Mouse (Mus musculus): Measurements from ENCODE around the gene Ndc1. TPM values are rescaled to one million over a fixed set of nuclear protein-coding genes. Genes with fewer than 3 reads are reported as not detected.

The Ndc1 gene
- polyA plus RNA-seq, 1 experiment from 2014 or later = 57.5 TPM

DNA sequence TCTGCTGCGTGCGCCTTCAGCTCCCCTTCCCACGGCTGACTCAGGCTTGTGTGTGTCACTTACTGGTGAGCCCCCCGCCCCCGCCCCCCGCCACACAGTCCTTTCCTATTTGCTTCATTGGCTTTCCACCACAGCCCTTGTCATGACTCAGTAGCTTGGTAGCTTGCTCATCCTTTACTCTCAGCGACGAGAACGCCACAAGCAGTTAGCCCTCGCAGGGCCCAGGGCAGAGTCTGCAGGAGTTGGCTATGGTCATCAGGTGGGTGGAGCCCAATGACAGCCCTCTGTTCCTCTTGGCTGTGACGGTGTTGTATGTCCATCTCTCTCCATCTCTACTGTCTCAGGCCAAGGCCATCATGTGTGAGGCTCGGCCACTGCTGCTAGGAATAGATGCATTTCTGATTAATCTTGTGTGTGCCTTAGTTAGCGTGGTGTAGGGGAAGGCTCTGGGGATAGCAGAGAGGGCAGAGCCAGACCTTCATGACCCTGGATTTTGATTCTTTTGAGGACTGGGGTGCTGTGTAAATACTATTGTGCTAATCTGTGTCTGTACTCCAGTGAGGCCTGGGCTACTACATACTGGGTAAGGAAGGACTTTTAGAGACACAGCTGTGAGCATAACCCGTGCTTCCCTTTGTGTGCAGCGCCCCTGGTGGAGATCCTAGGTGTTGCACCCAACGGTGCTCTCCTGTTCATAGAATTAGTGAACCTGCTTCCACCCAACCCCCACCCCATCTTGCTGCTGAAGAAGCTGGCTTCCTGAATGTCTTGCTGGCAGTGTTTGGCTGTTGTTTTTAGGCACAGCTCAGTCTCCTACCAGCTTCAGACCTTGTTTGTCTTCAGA is 85.8 kb downstream of the Ndc1 start:
- peak; percentile 93 for TF ChIP-seq CTCF (IDR thresholded peaks at IDR 0.05; ENCODE audit: low read depth)
- 63% methylated on average over 16 of the region's 16 CpGs for WGBS
- Histone ChIP-seq H3K27me3 (ENCODE audit: insufficient read depth, low read length) (no peaks in the 10 kb centered on the region), H3K9me3 (ENCODE audit: low read depth, low read length) (no peaks in the 10 kb centered on the region), H3K9ac (no peak overlapping the region), H3K4me3 (ENCODE audit: low read depth, low read length) (no peak overlapping the region), H3K27ac (ENCODE audit: low read depth) (no peak overlapping the region), H3K4me1 (ENCODE audit: insufficient read depth) (peaks cover 3% of the 10 kb centered on the region; the same call in 1 of the 2 replicates), H3K4me2 (no peak overlapping the region), H3K36me3 (ENCODE audit: insufficient read depth) (no peaks in the 10 kb centered on the region)
- DNase-seq (peak; percentile 90), ATAC-seq (ENCODE audit: insufficient read depth) (peak; percentile 50; the same call in 1 of the 2 replicates)

DNA sequence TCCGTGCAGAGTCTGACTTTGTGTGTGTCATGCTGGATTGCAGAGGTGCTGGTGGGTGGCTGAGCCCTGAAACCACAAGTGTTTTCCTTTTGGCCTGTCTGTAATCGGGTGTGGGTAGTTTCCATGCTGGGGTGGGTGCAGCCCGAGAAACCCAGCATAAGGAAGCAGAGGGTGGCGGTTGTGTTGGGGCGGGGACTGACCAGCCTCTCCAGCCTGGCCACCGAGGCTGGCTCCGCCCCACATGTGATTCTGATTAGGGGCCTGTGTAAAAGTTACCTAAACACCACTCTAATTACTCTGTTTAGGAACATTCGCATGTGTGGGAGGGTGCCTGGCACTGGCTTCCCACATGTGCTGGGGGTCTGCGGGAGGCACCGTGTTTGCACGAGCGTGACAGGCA is 90.0 kb downstream of the Ndc1 start:
- WGBS = 42% methylated on average over 12 of the region's 12 CpGs
- Histone ChIP-seq H3K27ac (ENCODE audit: low read depth) (no peak overlapping the region), H3K4me3 (ENCODE audit: low read depth, low read length) (no peak overlapping the region), H3K4me1 (ENCODE audit: insufficient read depth) (peaks cover 3% of the 10 kb centered on the region; the same call in 1 of the 2 replicates), H3K4me2 (0 out of 2 replicates have a peak overlapping the region, but pooled peaks have one; percentile 7), H3K36me3 (ENCODE audit: insufficient read depth) (no peaks in the 10 kb centered on the region), H3K27me3 (ENCODE audit: insufficient read depth, low read length) (no peaks in the 10 kb centered on the region), H3K9me3 (ENCODE audit: low read depth, low read length) (no peaks in the 10 kb centered on the region), H3K9ac (no peak overlapping the region)
- DNase-seq (no peak), ATAC-seq (ENCODE audit: insufficient read depth) (no peak)
- no peak for TF ChIP-seq CTCF (IDR thresholded peaks at IDR 0.05; ENCODE audit: low read depth)

DNA sequence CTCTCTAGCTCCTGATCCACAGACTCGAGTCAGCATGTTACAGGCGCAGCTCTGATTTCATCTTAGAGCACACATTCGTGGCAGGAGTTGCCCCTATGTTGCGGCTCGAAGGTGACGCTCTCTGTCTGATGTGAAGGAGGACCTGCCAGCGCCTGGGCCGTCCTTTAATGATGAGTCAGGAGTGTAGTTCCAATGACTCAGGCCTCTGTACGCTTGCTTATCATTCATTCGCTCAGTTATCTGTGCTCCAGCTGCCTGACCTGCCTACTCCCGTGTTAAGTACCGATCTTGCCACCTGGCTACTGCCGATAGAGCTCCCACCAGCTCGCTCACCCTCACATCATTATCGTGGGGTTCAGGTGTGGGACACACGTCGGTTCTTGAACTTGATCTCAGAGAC is 91.3 kb downstream of the Ndc1 start:
- H3K9ac ChIP-seq = no peak overlapping the region
- H3K4me3 ChIP-seq (ENCODE audit: low read depth, low read length) = no peak overlapping the region
- ATAC-seq (ENCODE audit: insufficient read depth) = no peak
- H3K36me3 ChIP-seq (ENCODE audit: insufficient read depth) = no peaks in the 10 kb centered on the region
- H3K27ac ChIP-seq (ENCODE audit: low read depth) = no peak overlapping the region
- H3K27me3 ChIP-seq (ENCODE audit: insufficient read depth, low read length) = no peaks in the 10 kb centered on the region
- WGBS = 60% methylated on average over 17 of the region's 17 CpGs
- H3K4me1 ChIP-seq (ENCODE audit: insufficient read depth) = no peaks in the 10 kb centered on the region
- H3K4me2 ChIP-seq = no peak overlapping the region
- no peak for DNase-seq
- TF ChIP-seq CTCF (IDR thresholded peaks at IDR 0.05; ENCODE audit: low read depth) = no peak
- no peaks in the 10 kb centered on the region for H3K9me3 ChIP-seq (ENCODE audit: low read depth, low read length)

DNA sequence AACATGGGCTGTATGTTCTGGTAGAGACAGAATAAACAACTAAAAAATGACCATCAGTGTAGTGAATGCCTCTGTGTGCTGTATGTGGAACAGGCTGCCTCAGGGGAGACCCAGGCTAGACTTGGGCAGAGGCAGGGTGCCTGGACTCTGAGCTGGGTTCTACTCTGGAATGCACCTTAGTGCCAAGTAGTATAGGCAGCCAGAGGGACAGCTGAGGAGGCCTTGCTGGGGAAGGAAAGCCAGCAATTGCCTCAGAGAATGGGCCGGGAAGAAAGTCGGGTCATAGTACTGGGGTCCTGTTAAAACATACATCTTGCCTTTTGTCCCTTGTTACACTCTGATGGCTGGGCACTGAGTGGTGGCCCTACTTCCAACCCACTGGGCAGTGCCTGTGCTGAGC is 91.9 kb downstream of the Ndc1 start:
- no peaks in the 10 kb centered on the region for H3K9me3 ChIP-seq (ENCODE audit: low read depth, low read length)
- DNase-seq (no peak), ATAC-seq (ENCODE audit: insufficient read depth) (no peak)
- no peak overlapping the region for H3K27ac ChIP-seq (ENCODE audit: low read depth)
- no peaks in the 10 kb centered on the region for H3K36me3 ChIP-seq (ENCODE audit: insufficient read depth)
- no peaks in the 10 kb centered on the region for H3K27me3 ChIP-seq (ENCODE audit: insufficient read depth, low read length)
- no peaks in the 10 kb centered on the region for H3K4me1 ChIP-seq (ENCODE audit: insufficient read depth)
- no peak overlapping the region for H3K4me3 ChIP-seq (ENCODE audit: low read depth, low read length)
- WGBS = 89% methylated on average over 2 of the region's 2 CpGs
- TF ChIP-seq CTCF (IDR thresholded peaks at IDR 0.05; ENCODE audit: low read depth) = no peak
- H3K9ac ChIP-seq = no peak overlapping the region
- H3K4me2 ChIP-seq = no peak overlapping the region

DNA sequence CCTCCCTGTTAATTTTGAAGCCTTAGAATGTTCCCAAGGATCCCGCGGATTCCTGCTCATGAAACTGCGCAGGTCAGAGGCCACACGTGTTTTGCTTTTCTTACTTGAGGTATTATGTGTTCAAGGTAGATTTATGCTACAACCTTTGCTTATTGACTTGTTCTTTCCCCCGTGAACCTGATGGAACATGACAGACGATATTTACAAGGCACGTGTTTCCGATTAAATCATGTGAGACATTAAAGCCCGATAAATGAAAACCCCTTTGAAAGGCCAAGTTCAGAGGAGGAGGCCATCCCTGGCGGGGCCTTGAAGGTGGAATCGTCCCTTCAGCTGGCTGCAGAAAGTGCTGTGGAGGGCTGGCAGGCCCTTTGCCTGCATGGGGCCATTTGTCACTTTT is 92.9 kb downstream of the Ndc1 start:
- no peaks in the 10 kb centered on the region for H3K27me3 ChIP-seq (ENCODE audit: insufficient read depth, low read length)
- DNase-seq (no peak), ATAC-seq (ENCODE audit: insufficient read depth) (no peak)
- no peak overlapping the region for H3K4me2 ChIP-seq
- no peaks in the 10 kb centered on the region for H3K9me3 ChIP-seq (ENCODE audit: low read depth, low read length)
- no peak for TF ChIP-seq CTCF (IDR thresholded peaks at IDR 0.05; ENCODE audit: low read depth)
- no peaks in the 10 kb centered on the region for H3K4me1 ChIP-seq (ENCODE audit: insufficient read depth)
- H3K36me3 ChIP-seq (ENCODE audit: insufficient read depth) = no peaks in the 10 kb centered on the region
- no peak overlapping the region for H3K27ac ChIP-seq (ENCODE audit: low read depth)
- H3K9ac ChIP-seq = no peak overlapping the region
- H3K4me3 ChIP-seq (ENCODE audit: low read depth, low read length) = no peak overlapping the region
- WGBS = 68% methylated on average over 11 of the region's 11 CpGs

Small RNA genes within 50 kb of the gene (microRNA-seq; reads per million reads assigned to microRNA genes)
- gene Gm24804 (ENCODE audit: borderline number of aligned reads) = not detected

Other genes with a start within 250 kb of the Ndc1 start
- gene Tmem59, start 189.4 kb upstream of the Ndc1 start, polyA plus RNA-seq (2014; fragmentation: Nextera tagmentation; extraction: Ambion mirVana) = 321 and 337 TPM in 2 replicates
- gene Tceanc2, start 188.7 kb upstream of the Ndc1 start, polyA plus RNA-seq (2014; fragmentation: Nextera tagmentation; extraction: Ambion mirVana) = 17.1 and 28.3 TPM in 2 replicates
- not detected in 2 replicates for gene Ldlrad1, start 158.6 kb upstream of the Ndc1 start, polyA plus RNA-seq (2014; fragmentation: Nextera tagmentation; extraction: Ambion mirVana)
- gene Lrrc42, start 114.3 kb upstream of the Ndc1 start, polyA plus RNA-seq (2014; fragmentation: Nextera tagmentation; extraction: Ambion mirVana) = 69.0 and 75.2 TPM in 2 replicates
- gene Hspb11, start 114.2 kb upstream of the Ndc1 start, polyA plus RNA-seq (2014; fragmentation: Nextera tagmentation; extraction: Ambion mirVana) = 37.6 and 41.4 TPM in 2 replicates
- not detected in 2 replicates for gene Dio1, start 60.6 kb upstream of the Ndc1 start, polyA plus RNA-seq (2014; fragmentation: Nextera tagmentation; extraction: Ambion mirVana)
- gene Yipf1, start 53.4 kb upstream of the Ndc1 start, polyA plus RNA-seq (2014; fragmentation: Nextera tagmentation; extraction: Ambion mirVana) = 53.2 and 55.1 TPM in 2 replicates
- gene Glis1, start 66.8 kb downstream of the Ndc1 start, polyA plus RNA-seq (2014; fragmentation: Nextera tagmentation; extraction: Ambion mirVana) = 2.9 and 3.0 TPM in 2 replicates